In genomic region chr5:135009590-135010319, GRCm38 (mm10) we compare ENCODE assay signal across 1 mouse cellular context.
TF ChIP-seq lines count a peak whose summit lies in the region.

No protein-coding gene starts in this region.

TF ChIP-seq in CH12.LX, 34 proteins besides CTCF, POLR2A, EP300 and RAD21:
- TF ChIP-seq CHD1 (IDR thresholded peaks at IDR 0.05; ENCODE audit: low read depth, low read length) (no peak), NRF1 (IDR thresholded peaks at IDR 0.05; ENCODE audit: low read depth, low read length) (peak; percentile 88), GABPA (IDR thresholded peaks at IDR 0.05; ENCODE audit: insufficient replicate concordance, low read depth, low read length) (no peak), MAZ (IDR thresholded peaks at IDR 0.05; ENCODE audit: low read depth, low read length) (peak; percentile 94; the same call in 1 of the 2 replicates), MEF2A (IDR thresholded peaks at IDR 0.05; ENCODE audit: borderline replicate concordance, low read depth, low read length) (0 out of 2 replicates have a peak, but pooled peaks have one; percentile 7), NELFE (IDR thresholded peaks at IDR 0.05; ENCODE audit: low read depth, low read length) (peak; percentile 70), MYC (IDR thresholded peaks at IDR 0.05; ENCODE audit: low read depth, low read length) (peak; percentile 95), SIN3A (IDR thresholded peaks at IDR 0.05; ENCODE audit: low read length) (peak; percentile 74; the same call in 1 of the 2 replicates), ZC3H11A (IDR thresholded peaks at IDR 0.05; ENCODE audit: low read depth, low read length) (no peak), USF2 (conservative IDR thresholded peaks at IDR 0.05; ENCODE audit: low read depth, low read length) (no peak), TBP (conservative IDR thresholded peaks at IDR 0.05; ENCODE audit: low read depth, low read length) (0 out of 2 replicates have a peak, but pooled peaks have one; percentile 34), POLR2AphosphoS2 (IDR thresholded peaks at IDR 0.05; ENCODE audit: low read depth, low read length) (no peak), E2F4 (IDR thresholded peaks at IDR 0.05; ENCODE audit: insufficient replicate concordance, low read depth, low read length) (no peak), ETS1 (conservative IDR thresholded peaks at IDR 0.05; ENCODE audit: low read depth, low read length) (no peak), IRF4 (IDR thresholded peaks at IDR 0.05; ENCODE audit: low read depth, low read length) (0 out of 2 replicates have a peak, but pooled peaks have one; percentile 39), ZKSCAN1 (IDR thresholded peaks at IDR 0.05; ENCODE audit: borderline replicate concordance, low read depth, low read length) (no peak), SMC3 (IDR thresholded peaks at IDR 0.05; ENCODE audit: low read depth, low read length) (no peak), JUN (IDR thresholded peaks at IDR 0.05; ENCODE audit: insufficient read depth, low read depth, low read length) (no peak), PAX5 (IDR thresholded peaks at IDR 0.05; ENCODE audit: low read length) (no peak), UBTF (IDR thresholded peaks at IDR 0.05; ENCODE audit: low read depth, low read length) (no peak), RCOR1 (conservative IDR thresholded peaks at IDR 0.05; ENCODE audit: low read depth, low read length) (no peak), JUND (conservative IDR thresholded peaks at IDR 0.05; ENCODE audit: low read depth, low read length) (no peak), ELF1 (IDR thresholded peaks at IDR 0.05; ENCODE audit: low read depth, low read length) (peak; percentile 68), MXI1 (IDR thresholded peaks at IDR 0.05; ENCODE audit: low read depth, low read length) (peak; percentile 95), KAT2A (IDR thresholded peaks at IDR 0.05; ENCODE audit: insufficient replicate concordance, low read length) (no peak), MAX (IDR thresholded peaks at IDR 0.05; ENCODE audit: low read length) (peak; percentile 95), HCFC1 (IDR thresholded peaks at IDR 0.05; ENCODE audit: low read depth, low read length) (peak; percentile 38), USF1 (IDR thresholded peaks at IDR 0.05; ENCODE audit: low read depth, low read length) (no peak), ZNF384 (IDR thresholded peaks at IDR 0.05; ENCODE audit: low read depth, low read length) (no peak), BHLHE40 (IDR thresholded peaks at IDR 0.05; ENCODE audit: low read depth, low read length) (peak; percentile 65), MAFK (IDR thresholded peaks at IDR 0.05; ENCODE audit: insufficient replicate concordance, low read length) (no peak), TCF12 (IDR thresholded peaks at IDR 0.05; ENCODE audit: low read depth, low read length) (peak; percentile 45; the same call in 1 of the 2 replicates), ZMIZ1 (IDR thresholded peaks at IDR 0.05; ENCODE audit: low read depth, low read length) (peak; percentile 49), CHD2 (IDR thresholded peaks at IDR 0.05; ENCODE audit: low read length) (peak; percentile 22; the same call in 1 of the 2 replicates)
